Mouse (Mus musculus): ENCODE data around the gene Ciz1. TPM values are rescaled to one million over a fixed set of nuclear protein-coding genes. Genes with fewer than 3 reads are reported as not detected.
A peak's percentile ranks its signal among the peaks of the same experiment; 100 is the strongest.

The Ciz1 gene
- polyA plus RNA-seq, 1 experiment from 2014 or later: 64.6 TPM

GRCm38 (mm10) chr2:32328911-32329460, 23.1 kb upstream of the Ciz1 start:
- 39% methylated on average over 13 of the region's 13 CpGs for WGBS
- Histone ChIP-seq H3K4me2 (ENCODE audit: low read length) (no peak overlapping the region), H3K27me3 (replicated peaks; ENCODE audit: control insufficient read depth, insufficient read depth, low read length) (no peaks in the 10 kb centered on the region), H3K36me3 (ENCODE audit: control insufficient read depth, insufficient read depth) (no peaks in the 10 kb centered on the region), H3K9ac (replicated peaks; ENCODE audit: low read depth, low read length) (no peak overlapping the region), H3K9me3 (ENCODE audit: control insufficient read depth, low read length) (no peaks in the 10 kb centered on the region), H3K27ac (ENCODE audit: low read length) (no peak overlapping the region), H3K4me1 (replicated peaks; ENCODE audit: control insufficient read depth, insufficient read depth, low read length) (no peaks in the 10 kb centered on the region), H3K4me3 (replicated peaks; ENCODE audit: low read length) (no peak overlapping the region)
- ATAC-seq: no peak

GRCm38 (mm10) chr2:32329531-32329930, 22.6 kb upstream of the Ciz1 start:
- H3K27me3 ChIP-seq (replicated peaks; ENCODE audit: control insufficient read depth, insufficient read depth, low read length): no peaks in the 10 kb centered on the region
- H3K9me3 ChIP-seq (ENCODE audit: control insufficient read depth, low read length): no peaks in the 10 kb centered on the region
- no peaks in the 10 kb centered on the region for H3K4me1 ChIP-seq (replicated peaks; ENCODE audit: control insufficient read depth, insufficient read depth, low read length)
- WGBS: 63% methylated on average over 6 of the region's 6 CpGs
- H3K9ac ChIP-seq (replicated peaks; ENCODE audit: low read depth, low read length): no peak overlapping the region
- no peak overlapping the region for H3K27ac ChIP-seq (ENCODE audit: low read length)
- H3K36me3 ChIP-seq (ENCODE audit: control insufficient read depth, insufficient read depth): no peaks in the 10 kb centered on the region
- ATAC-seq: no peak
- no peak overlapping the region for H3K4me3 ChIP-seq (replicated peaks; ENCODE audit: low read length)
- no peak overlapping the region for H3K4me2 ChIP-seq (ENCODE audit: low read length)

GRCm38 (mm10) chr2:32332159-32332558, 20.0 kb upstream of the Ciz1 start:
- H3K27me3 ChIP-seq (replicated peaks; ENCODE audit: control insufficient read depth, insufficient read depth, low read length): no peaks in the 10 kb centered on the region
- H3K4me2 ChIP-seq (ENCODE audit: low read length): no peak overlapping the region
- H3K9me3 ChIP-seq (ENCODE audit: control insufficient read depth, low read length): no peaks in the 10 kb centered on the region
- no peak overlapping the region for H3K27ac ChIP-seq (ENCODE audit: low read length)
- no peaks in the 10 kb centered on the region for H3K36me3 ChIP-seq (ENCODE audit: control insufficient read depth, insufficient read depth)
- H3K4me1 ChIP-seq (replicated peaks; ENCODE audit: control insufficient read depth, insufficient read depth, low read length): no peaks in the 10 kb centered on the region
- 89% methylated on average over 5 of the region's 5 CpGs for WGBS
- H3K9ac ChIP-seq (replicated peaks; ENCODE audit: low read depth, low read length): no peak overlapping the region
- no peak overlapping the region for H3K4me3 ChIP-seq (replicated peaks; ENCODE audit: low read length)
- ATAC-seq: no peak

GRCm38 (mm10) chr2:32335888-32336287, 16.2 kb upstream of the Ciz1 start:
- Histone ChIP-seq H3K4me2 (ENCODE audit: low read length) (no peak overlapping the region), H3K4me3 (replicated peaks; ENCODE audit: low read length) (no peak overlapping the region), H3K27me3 (replicated peaks; ENCODE audit: control insufficient read depth, insufficient read depth, low read length) (no peaks in the 10 kb centered on the region), H3K4me1 (replicated peaks; ENCODE audit: control insufficient read depth, insufficient read depth, low read length) (no peaks in the 10 kb centered on the region), H3K36me3 (ENCODE audit: control insufficient read depth, insufficient read depth) (no peaks in the 10 kb centered on the region), H3K9me3 (ENCODE audit: control insufficient read depth, low read length) (no peaks in the 10 kb centered on the region), H3K27ac (ENCODE audit: low read length) (no peak overlapping the region), H3K9ac (replicated peaks; ENCODE audit: low read depth, low read length) (no peak overlapping the region)
- no peak for ATAC-seq
- WGBS: 58% methylated on average over 15 of the region's 15 CpGs

- H3K9ac ChIP-seq (replicated peaks; ENCODE audit: low read depth, low read length): no peak overlapping the region
- no peaks in the 10 kb centered on the region for H3K36me3 ChIP-seq (ENCODE audit: control insufficient read depth, insufficient read depth)
- H3K4me1 ChIP-seq (replicated peaks; ENCODE audit: control insufficient read depth, insufficient read depth, low read length): peaks cover 8% of the 10 kb centered on the region
- H3K27me3 ChIP-seq (replicated peaks; ENCODE audit: control insufficient read depth, insufficient read depth, low read length): no peaks in the 10 kb centered on the region
- no peak overlapping the region for H3K4me3 ChIP-seq (replicated peaks; ENCODE audit: low read length)
- WGBS: 37% methylated on average over 26 of the region's 26 CpGs
- no peaks in the 10 kb centered on the region for H3K9me3 ChIP-seq (ENCODE audit: control insufficient read depth, low read length)
- H3K4me2 ChIP-seq (ENCODE audit: low read length): no peak overlapping the region
- ATAC-seq: no peak
- H3K27ac ChIP-seq (ENCODE audit: low read length): no peak overlapping the region
These were observed 12.1 kb upstream of the Ciz1 start for GRCm38 (mm10) chr2:32339912-32340642.

- no peak overlapping the region for H3K4me3 ChIP-seq (replicated peaks; ENCODE audit: low read length)
- no peak overlapping the region for H3K4me2 ChIP-seq (ENCODE audit: low read length)
- no peaks in the 10 kb centered on the region for H3K27me3 ChIP-seq (replicated peaks; ENCODE audit: control insufficient read depth, insufficient read depth, low read length)
- no peaks in the 10 kb centered on the region for H3K9me3 ChIP-seq (ENCODE audit: control insufficient read depth, low read length)
- WGBS: 79% methylated on average over 13 of the region's 13 CpGs
- H3K4me1 ChIP-seq (replicated peaks; ENCODE audit: control insufficient read depth, insufficient read depth, low read length): peaks cover 8% of the 10 kb centered on the region
- no peak for ATAC-seq
- no peaks in the 10 kb centered on the region for H3K36me3 ChIP-seq (ENCODE audit: control insufficient read depth, insufficient read depth)
- no peak overlapping the region for H3K27ac ChIP-seq (ENCODE audit: low read length)
- no peak overlapping the region for H3K9ac ChIP-seq (replicated peaks; ENCODE audit: low read depth, low read length)
These were observed 11.1 kb upstream of the Ciz1 start for GRCm38 (mm10) chr2:32340836-32341633.

GRCm38 (mm10) chr2:32341634-32341939, 10.5 kb upstream of the Ciz1 start:
- Histone ChIP-seq H3K27me3 (replicated peaks; ENCODE audit: control insufficient read depth, insufficient read depth, low read length) (no peaks in the 10 kb centered on the region), H3K4me1 (replicated peaks; ENCODE audit: control insufficient read depth, insufficient read depth, low read length) (peaks cover 8% of the 10 kb centered on the region), H3K4me3 (replicated peaks; ENCODE audit: low read length) (no peak overlapping the region), H3K27ac (ENCODE audit: low read length) (no peak overlapping the region), H3K9ac (replicated peaks; ENCODE audit: low read depth, low read length) (no peak overlapping the region), H3K4me2 (ENCODE audit: low read length) (no peak overlapping the region), H3K36me3 (ENCODE audit: control insufficient read depth, insufficient read depth) (no peaks in the 10 kb centered on the region), H3K9me3 (ENCODE audit: control insufficient read depth, low read length) (no peaks in the 10 kb centered on the region)
- ATAC-seq: no peak
- WGBS: 85% methylated on average over 4 of the region's 4 CpGs

GRCm38 (mm10) chr2:32342039-32342438, 10.1 kb upstream of the Ciz1 start:
- Histone ChIP-seq H3K9ac (replicated peaks; ENCODE audit: low read depth, low read length) (no peak overlapping the region), H3K27me3 (replicated peaks; ENCODE audit: control insufficient read depth, insufficient read depth, low read length) (no peaks in the 10 kb centered on the region), H3K4me2 (ENCODE audit: low read length) (no peak overlapping the region), H3K36me3 (ENCODE audit: control insufficient read depth, insufficient read depth) (no peaks in the 10 kb centered on the region), H3K9me3 (ENCODE audit: control insufficient read depth, low read length) (no peaks in the 10 kb centered on the region), H3K27ac (ENCODE audit: low read length) (no peak overlapping the region), H3K4me1 (replicated peaks; ENCODE audit: control insufficient read depth, insufficient read depth, low read length) (peaks cover 8% of the 10 kb centered on the region), H3K4me3 (replicated peaks; ENCODE audit: low read length) (no peak overlapping the region)
- WGBS: 78% methylated on average over 4 of the region's 4 CpGs
- ATAC-seq: no peak

GRCm38 (mm10) chr2:32342539-32343350, 9.4 kb upstream of the Ciz1 start:
- H3K9ac ChIP-seq (replicated peaks; ENCODE audit: low read depth, low read length): no peak overlapping the region
- no peak overlapping the region for H3K27ac ChIP-seq (ENCODE audit: low read length)
- H3K27me3 ChIP-seq (replicated peaks; ENCODE audit: control insufficient read depth, insufficient read depth, low read length): no peaks in the 10 kb centered on the region
- H3K4me2 ChIP-seq (ENCODE audit: low read length): no peak overlapping the region
- WGBS: 63% methylated on average over 6 of the region's 6 CpGs
- ATAC-seq: peak; percentile 27; the same call in 1 of the 2 replicates
- H3K4me3 ChIP-seq (replicated peaks; ENCODE audit: low read length): no peak overlapping the region
- no peaks in the 10 kb centered on the region for H3K9me3 ChIP-seq (ENCODE audit: control insufficient read depth, low read length)
- no peaks in the 10 kb centered on the region for H3K36me3 ChIP-seq (ENCODE audit: control insufficient read depth, insufficient read depth)
- H3K4me1 ChIP-seq (replicated peaks; ENCODE audit: control insufficient read depth, insufficient read depth, low read length): peaks cover 8% of the 10 kb centered on the region
